Mouse (Mus musculus): ENCODE results near the gene Sash1. TPM values are rescaled to one million over a fixed set of nuclear protein-coding genes. Genes with fewer than 3 reads are reported as not detected.

Sash1 gene
- total and polyA plus RNA-seq, 3 experiments, result 0.09 to 0.59 (median 0.24) TPM

DNA sequence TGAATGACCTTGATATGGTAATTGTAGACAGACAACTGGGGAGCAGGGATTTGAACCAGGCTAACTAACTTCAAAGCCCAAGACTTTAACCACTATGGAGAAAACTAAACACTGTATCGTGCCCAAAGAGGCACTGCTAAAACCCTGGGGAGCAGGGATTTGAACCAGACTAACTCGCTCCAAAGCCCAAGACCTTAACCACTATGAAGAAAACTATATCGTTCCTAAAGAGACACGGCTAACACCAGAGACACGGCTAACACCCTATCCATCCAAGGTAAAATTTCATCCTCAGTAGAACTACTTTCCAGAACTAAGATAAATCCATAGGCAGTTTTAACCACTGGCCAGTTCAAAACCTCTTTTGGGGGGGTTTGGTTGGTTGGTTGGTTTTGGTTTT, 1.3 kb downstream of the Sash1 start:
- Histone ChIP-seq H3K4me3 (replicated peaks in 1 of 3; ENCODE audit: low read depth in 2 of 3, low read length in 2 of 3, poor library complexity in 1 of 3) (no peak overlapping the region), H3K79me2 (replicated peaks; ENCODE audit: control insufficient read depth, extremely low read depth, insufficient read depth, poor library complexity, severe bottlenecking) (no peaks in the 10 kb centered on the region)
- DNase-seq (ENCODE audit: extremely low read depth), result no peak

DNA sequence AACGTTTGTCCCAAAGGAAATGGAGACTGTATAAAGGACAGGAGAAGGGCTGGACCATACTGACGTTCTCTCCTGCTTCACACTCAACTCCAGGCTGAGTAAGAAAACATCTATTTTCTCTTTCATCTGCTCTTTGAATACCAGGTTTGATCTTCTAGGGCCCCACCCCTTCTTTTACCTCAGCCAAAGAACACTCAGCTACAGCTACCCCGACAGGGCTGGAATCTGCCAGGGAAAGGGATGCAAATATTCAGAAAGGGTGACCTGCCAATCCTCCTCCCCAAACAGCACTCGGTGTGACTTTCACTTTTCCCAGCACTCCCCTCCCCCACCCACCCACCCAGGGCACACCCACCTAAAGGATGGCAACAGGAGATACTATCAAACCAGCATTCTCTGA, 2.2 kb downstream of the Sash1 start:
- no peak overlapping the region for H3K4me3 ChIP-seq (replicated peaks in 1 of 3; ENCODE audit: low read depth in 2 of 3, low read length in 2 of 3, poor library complexity in 1 of 3)
- no peak overlapping the region for H3K4me2 ChIP-seq (ENCODE audit: insufficient read depth, low read depth, poor library complexity, severe bottlenecking)
- 0 out of 4 replicates have a peak, but pooled peaks cover 0 to 2% of the 10 kb centered on the region in 2 experiments for H3K4me1 ChIP-seq (ENCODE audit: control insufficient read depth in 1 of 2, insufficient read depth in 2 of 2)
- no peaks in the 10 kb centered on the region for H3K36me3 ChIP-seq (replicated peaks in 1 of 2; ENCODE audit: control insufficient read depth in 1 of 2, insufficient read depth in 1 of 2, low read length in 1 of 2)
- H3K27me3 ChIP-seq (replicated peaks), result no peaks in the 10 kb centered on the region
- H3K27ac ChIP-seq (ENCODE audit: insufficient read depth, low read depth), result no peak overlapping the region
- in situ Hi-C loops (cut with MboI; ENCODE audit: low pct_ligation_motif_present, low pct_unique_long_range_greater_than_20kb, low sequenced_read_pairs) (no loop called here), dilution Hi-C loops (cut with MboI; ENCODE audit: extremely low pct_ligation_motif_present, extremely low pct_unique_long_range_greater_than_20kb, low sequenced_read_pairs) (no loop called here)
- DNase-seq (ENCODE audit: extremely low read depth), result no peak
- H3K9me3 ChIP-seq (replicated peaks; ENCODE audit: low read length), result peaks cover 5% of the 10 kb centered on the region
- no peaks in the 10 kb centered on the region for H3K79me2 ChIP-seq (replicated peaks; ENCODE audit: control insufficient read depth, extremely low read depth, insufficient read depth, poor library complexity, severe bottlenecking)
- H3K9ac ChIP-seq (ENCODE audit: insufficient read depth, low read depth), result no peak overlapping the region
- TF ChIP-seq SMC3 (IDR thresholded peaks at IDR 0.05; ENCODE audit: low read depth, low read length) (no peak), ZMIZ1 (IDR thresholded peaks at IDR 0.05; ENCODE audit: low read depth, low read length) (no peak), MYC (IDR thresholded peaks at IDR 0.05; ENCODE audit: low read depth, low read length) (no peak), USF2 (conservative IDR thresholded peaks at IDR 0.05; ENCODE audit: low read depth, low read length) (no peak), UBTF (IDR thresholded peaks at IDR 0.05; ENCODE audit: low read depth, low read length) (no peak), NELFE (IDR thresholded peaks at IDR 0.05; ENCODE audit: low read depth, low read length) (no peak), POLR2A (IDR thresholded peaks at IDR 0.05; ENCODE audit: low read depth, low read length) (no peak), RCOR1 (conservative IDR thresholded peaks at IDR 0.05; ENCODE audit: low read depth, low read length) (no peak), PAX5 (IDR thresholded peaks at IDR 0.05; ENCODE audit: low read length) (no peak), JUN (IDR thresholded peaks at IDR 0.05; ENCODE audit: insufficient read depth, low read depth, low read length) (no peak), ETS1 (conservative IDR thresholded peaks at IDR 0.05; ENCODE audit: low read depth, low read length) (no peak), USF1 (IDR thresholded peaks at IDR 0.05; ENCODE audit: low read depth, low read length) (no peak), MAFK (IDR thresholded peaks at IDR 0.05; ENCODE audit: insufficient replicate concordance, low read length) (no peak), JUND (conservative IDR thresholded peaks at IDR 0.05; ENCODE audit: low read depth, low read length) (no peak), MAZ (IDR thresholded peaks at IDR 0.05; ENCODE audit: low read depth, low read length) (no peak)

More for the DNA sequence above, 1.3 kb downstream of the Sash1 start:
- Histone ChIP-seq H3K4me2 (ENCODE audit: insufficient read depth, low read depth, poor library complexity, severe bottlenecking) (no peak overlapping the region), H3K27me3 (replicated peaks) (no peaks in the 10 kb centered on the region), H3K9me3 (replicated peaks; ENCODE audit: low read length) (peaks cover 5% of the 10 kb centered on the region), H3K4me1 (ENCODE audit: control insufficient read depth in 1 of 2, insufficient read depth in 2 of 2) (0 out of 4 replicates have a peak, but pooled peaks cover 0 to 2% of the 10 kb centered on the region in 2 experiments), H3K36me3 (replicated peaks in 1 of 2; ENCODE audit: control insufficient read depth in 1 of 2, insufficient read depth in 1 of 2, low read length in 1 of 2) (no peaks in the 10 kb centered on the region), H3K9ac (ENCODE audit: insufficient read depth, low read depth) (no peak overlapping the region), H3K27ac (ENCODE audit: insufficient read depth, low read depth) (no peak overlapping the region)
- TF ChIP-seq EP300 (IDR thresholded peaks at IDR 0.05; ENCODE audit: low read length), result no peak
- TF ChIP-seq CTCF (conservative IDR thresholded peaks at IDR 0.05 in 1 of 2, IDR thresholded peaks at IDR 0.05 in 1 of 2; ENCODE audit: low read depth in 2 of 2, low read length in 2 of 2), result no peak
- TF ChIP-seq BHLHE40 (IDR thresholded peaks at IDR 0.05; ENCODE audit: low read depth, low read length), result no peak
- no peak for TF ChIP-seq UBTF (IDR thresholded peaks at IDR 0.05; ENCODE audit: low read depth, low read length)
- no peak for TF ChIP-seq JUND (conservative IDR thresholded peaks at IDR 0.05; ENCODE audit: low read depth, low read length)
- no peak for TF ChIP-seq POLR2AphosphoS2 (IDR thresholded peaks at IDR 0.05; ENCODE audit: low read depth, low read length)
- TF ChIP-seq NELFE (IDR thresholded peaks at IDR 0.05; ENCODE audit: low read depth, low read length), result no peak
- TF ChIP-seq GABPA (IDR thresholded peaks at IDR 0.05; ENCODE audit: insufficient replicate concordance, low read depth, low read length), result no peak
- in situ Hi-C loops (cut with MboI; ENCODE audit: low pct_ligation_motif_present, low pct_unique_long_range_greater_than_20kb, low sequenced_read_pairs) (no loop called here), dilution Hi-C loops (cut with MboI; ENCODE audit: extremely low pct_ligation_motif_present, extremely low pct_unique_long_range_greater_than_20kb, low sequenced_read_pairs) (no loop called here)

Measured in CH12.LX (cell line).